Mouse (Mus musculus): ENCODE results near the gene Ldb3. TPM values are rescaled to one million over a fixed set of nuclear protein-coding genes. Genes with fewer than 3 reads are reported as not detected.
A peak's percentile ranks its signal among the peaks of the same experiment; 100 is the strongest.

Ldb3 gene
- total and polyA plus RNA-seq, 2 experiments from 2014 or later: 1.3 to 1.7 TPM

- H3K4me3 ChIP-seq (ENCODE audit: low read length): peak overlapping the region; percentile 95
- ATAC-seq (no peak), DNase-seq (ENCODE audit: low spot score) (peak; percentile 35)
- no peak for TF ChIP-seq CTCF (IDR thresholded peaks at IDR 0.05; ENCODE audit: low read depth)
- no peaks in the 10 kb centered on the region for H3K36me3 ChIP-seq (ENCODE audit: insufficient read depth, low read length)
- H3K9ac ChIP-seq (replicated peaks; ENCODE audit: low read length): no peak overlapping the region
- no peaks in the 10 kb centered on the region for H3K9me3 ChIP-seq (ENCODE audit: low read length)
- H3K27me3 ChIP-seq (ENCODE audit: insufficient read depth, low read length): no peaks in the 10 kb centered on the region
- H3K27ac ChIP-seq: no peak overlapping the region
- WGBS: 5% methylated on average over 4 of the region's 4 CpGs
- peak overlapping the region; percentile 76 for H3K4me2 ChIP-seq (ENCODE audit: low read depth, low read length)
- peaks cover 10% of the 10 kb centered on the region; the same call in 1 of the 2 replicates for H3K4me1 ChIP-seq (ENCODE audit: insufficient read depth, low read length)
Measured at GRCm38 (mm10) chr14:34500309-34500708, 88.2 kb downstream of the Ldb3 start.

- Histone ChIP-seq H3K4me1 (ENCODE audit: insufficient read depth, low read length) (peaks cover 10% of the 10 kb centered on the region; the same call in 1 of the 2 replicates), H3K9ac (replicated peaks; ENCODE audit: low read length) (no peak overlapping the region), H3K27ac (no peak overlapping the region), H3K27me3 (ENCODE audit: insufficient read depth, low read length) (no peaks in the 10 kb centered on the region), H3K4me3 (ENCODE audit: low read length) (0 out of 2 replicates have a peak overlapping the region, but pooled peaks have one; percentile 95), H3K4me2 (ENCODE audit: low read depth, low read length) (peak overlapping the region; percentile 76), H3K36me3 (ENCODE audit: insufficient read depth, low read length) (no peaks in the 10 kb centered on the region), H3K9me3 (ENCODE audit: low read length) (no peaks in the 10 kb centered on the region)
- ATAC-seq (no peak), DNase-seq (ENCODE audit: low spot score) (no peak)
- TF ChIP-seq CTCF (IDR thresholded peaks at IDR 0.05; ENCODE audit: low read depth): no peak
- WGBS: 54% methylated on average over 4 of the region's 4 CpGs
Measured at GRCm38 (mm10) chr14:34499664-34500063, 88.8 kb downstream of the Ldb3 start.

GRCm38 (mm10) chr14:34497346-34497745 is 91.1 kb downstream of the Ldb3 start:
- 54% methylated on average over 3 of the region's 3 CpGs for WGBS

GRCm38 (mm10) chr14:34493682-34494081 is 94.8 kb downstream of the Ldb3 start:
- no peaks in the 10 kb centered on the region for H3K27me3 ChIP-seq (ENCODE audit: insufficient read depth, low read length)
- H3K9ac ChIP-seq (replicated peaks; ENCODE audit: low read length): no peak overlapping the region
- H3K36me3 ChIP-seq (ENCODE audit: insufficient read depth, low read length): no peaks in the 10 kb centered on the region
- DNase-seq (ENCODE audit: low spot score): no peak
- 95% methylated on average over 3 of the region's 3 CpGs for WGBS
- H3K9me3 ChIP-seq (ENCODE audit: low read length): no peaks in the 10 kb centered on the region
- H3K4me2 ChIP-seq (ENCODE audit: low read depth, low read length): no peak overlapping the region
- no peak for ATAC-seq
- no peak overlapping the region for H3K27ac ChIP-seq
- TF ChIP-seq CTCF (IDR thresholded peaks at IDR 0.05; ENCODE audit: low read depth): no peak
- H3K4me3 ChIP-seq (ENCODE audit: low read length): no peak overlapping the region
- no peaks in the 10 kb centered on the region for H3K4me1 ChIP-seq (ENCODE audit: insufficient read depth, low read length)

More at GRCm38 (mm10) chr14:34497346-34497745, 91.1 kb downstream of the Ldb3 start:
- H3K4me1 ChIP-seq (ENCODE audit: insufficient read depth, low read length): peaks cover 10% of the 10 kb centered on the region; the same call in 1 of the 2 replicates
- H3K27me3 ChIP-seq (ENCODE audit: insufficient read depth, low read length): no peaks in the 10 kb centered on the region
- no peak for TF ChIP-seq CTCF (IDR thresholded peaks at IDR 0.05; ENCODE audit: low read depth)
- no peaks in the 10 kb centered on the region for H3K36me3 ChIP-seq (ENCODE audit: insufficient read depth, low read length)
- no peak overlapping the region for H3K27ac ChIP-seq
- ATAC-seq (no peak), DNase-seq (ENCODE audit: low spot score) (no peak)
- H3K9ac ChIP-seq (replicated peaks; ENCODE audit: low read length): no peak overlapping the region
- H3K4me2 ChIP-seq (ENCODE audit: low read depth, low read length): no peak overlapping the region
- no peak overlapping the region for H3K4me3 ChIP-seq (ENCODE audit: low read length)
- H3K9me3 ChIP-seq (ENCODE audit: low read length): no peaks in the 10 kb centered on the region

GRCm38 (mm10) chr14:34492688-34493087 is 95.8 kb downstream of the Ldb3 start:
- WGBS: 90% methylated on average over 2 of the region's 2 CpGs

GRCm38 (mm10) chr14:34490965-34491364 is 97.5 kb downstream of the Ldb3 start:
- H3K4me2 ChIP-seq (ENCODE audit: low read depth, low read length): no peak overlapping the region
- no peak overlapping the region for H3K27ac ChIP-seq
- whole genome bisulfite sequencing: 82% methylated on average over 1 of the region's 1 CpGs
- no peaks in the 10 kb centered on the region for H3K9me3 ChIP-seq (ENCODE audit: low read length)
- TF ChIP-seq CTCF (IDR thresholded peaks at IDR 0.05; ENCODE audit: low read depth): no peak
- DNase-seq (ENCODE audit: low spot score) (no peak), ATAC-seq (no peak)
- no peaks in the 10 kb centered on the region for H3K36me3 ChIP-seq (ENCODE audit: insufficient read depth, low read length)
- no peak overlapping the region for H3K4me3 ChIP-seq (ENCODE audit: low read length)
- no peaks in the 10 kb centered on the region for H3K4me1 ChIP-seq (ENCODE audit: insufficient read depth, low read length)
- H3K9ac ChIP-seq (replicated peaks; ENCODE audit: low read length): no peak overlapping the region
- H3K27me3 ChIP-seq (ENCODE audit: insufficient read depth, low read length): no peaks in the 10 kb centered on the region

More at GRCm38 (mm10) chr14:34492688-34493087, 95.8 kb downstream of the Ldb3 start:
- H3K4me3 ChIP-seq (ENCODE audit: low read length): no peak overlapping the region
- H3K4me2 ChIP-seq (ENCODE audit: low read depth, low read length): no peak overlapping the region
- no peaks in the 10 kb centered on the region for H3K9me3 ChIP-seq (ENCODE audit: low read length)
- H3K27ac ChIP-seq: no peak overlapping the region
- H3K9ac ChIP-seq (replicated peaks; ENCODE audit: low read length): no peak overlapping the region
- ATAC-seq (no peak), DNase-seq (ENCODE audit: low spot score) (no peak)
- H3K36me3 ChIP-seq (ENCODE audit: insufficient read depth, low read length): no peaks in the 10 kb centered on the region
- H3K4me1 ChIP-seq (ENCODE audit: insufficient read depth, low read length): no peaks in the 10 kb centered on the region
- TF ChIP-seq CTCF (IDR thresholded peaks at IDR 0.05; ENCODE audit: low read depth): no peak
- no peaks in the 10 kb centered on the region for H3K27me3 ChIP-seq (ENCODE audit: insufficient read depth, low read length)

GRCm38 (mm10) chr14:34489928-34490327 is 98.6 kb downstream of the Ldb3 start:
- Histone ChIP-seq H3K4me1 (ENCODE audit: insufficient read depth, low read length) (no peaks in the 10 kb centered on the region), H3K9me3 (ENCODE audit: low read length) (no peaks in the 10 kb centered on the region), H3K9ac (replicated peaks; ENCODE audit: low read length) (no peak overlapping the region), H3K4me2 (ENCODE audit: low read depth, low read length) (no peak overlapping the region), H3K36me3 (ENCODE audit: insufficient read depth, low read length) (no peaks in the 10 kb centered on the region), H3K27me3 (ENCODE audit: insufficient read depth, low read length) (no peaks in the 10 kb centered on the region), H3K4me3 (ENCODE audit: low read length) (no peak overlapping the region), H3K27ac (peak overlapping the region; percentile 15; the same call in 1 of the 2 replicates)
- ATAC-seq (no peak), DNase-seq (ENCODE audit: low spot score) (no peak)
- TF ChIP-seq CTCF (IDR thresholded peaks at IDR 0.05; ENCODE audit: low read depth): no peak
- WGBS: 80% methylated on average over 2 of the region's 2 CpGs
